Mouse (Mus musculus) neural tube, embryonic 13.5 days (tissue): ENCODE data around the gene Zfp872. TPM values are rescaled to one million over a fixed set of nuclear protein-coding genes. Genes with fewer than 3 reads are reported as not detected.

Experiments used
- ATAC-seq: fragments of 200-750 bp; cut with Nextera tagmentation; 2 replicates; pipeline ENCODE4 v1.8.0; 2017; ENCODE audit warnings: low read depth, mild to moderate bottlenecking, moderate TSS enrichment, moderate library complexity
- H3K27ac ChIP-seq: fragments of 300-500 bp; sonication (generic); replicated peaks from 2 replicates; pipeline ENCODE4 v1.5.1; 2015; ENCODE audit warnings: moderate library complexity, mild to moderate bottlenecking, inconsistent platforms
- H3K27me3 ChIP-seq: fragments of 300-500 bp; sonication (generic); 2 replicates; pipeline ENCODE4 v1.6.1; 2015; ENCODE audit warnings: mild to moderate bottlenecking, inconsistent platforms
- H3K36me3 ChIP-seq: fragments of 300-500 bp; sonication (generic); 2 replicates; pipeline ENCODE4 v1.6.1; 2015; ENCODE audit warnings: mild to moderate bottlenecking, inconsistent platforms
- H3K4me1 ChIP-seq: fragments of 300-500 bp; sonication (generic); replicated peaks from 2 replicates; pipeline ENCODE4 v1.6.1; 2015; ENCODE audit warnings: inconsistent platforms
- H3K4me2 ChIP-seq: fragments of 300-500 bp; sonication (generic); 2 replicates; pipeline ENCODE4 v1.6.1; 2015; ENCODE audit warnings: inconsistent platforms, mild to moderate bottlenecking, moderate library complexity
- H3K4me3 ChIP-seq: fragments of 300-500 bp; sonication (generic); 2 replicates; pipeline ENCODE4 v1.5.1; 2015; ENCODE audit warnings: mild to moderate bottlenecking, inconsistent platforms
- H3K9ac ChIP-seq: fragments of 300-500 bp; sonication (generic); 2 replicates; pipeline ENCODE4 v1.6.1; 2015; ENCODE audit warnings: moderate library complexity, mild to moderate bottlenecking, inconsistent platforms
- H3K9me3 ChIP-seq: fragments of 300-500 bp; sonication (generic); 2 replicates; pipeline ENCODE4 v1.6.1; 2016; ENCODE audit warnings: inconsistent platforms
- WGBS: fragments of 180-500 bp; shearing (Covaris S2); methylation state at CpG from one replicate; pipeline ENCODE4 v1.1.7; 2015; 5-methylcytosine and 5-hydroxymethylcytosine counted together
- polyA plus RNA-seq: library from polyadenylated mRNA; unstranded; fragments of >200 nt; fragmentation: Nextera tagmentation; extraction: Ambion mirVana; gene quantifications from 2 replicates; pipeline ENCODE4 v1.2.1, GENCODE M21; 2015

Zfp872 gene
- polyA plus RNA-seq, 1 experiment from 2014 or later, result 0.31 TPM

- Histone ChIP-seq H3K27me3 (no peaks in the 10 kb centered on the region), H3K9me3 (peaks cover 13% of the 10 kb centered on the region), H3K9ac (no peak overlapping the region), H3K4me3 (no peak overlapping the region), H3K4me1 (no peaks in the 10 kb centered on the region), H3K4me2 (no peak overlapping the region), H3K27ac (no peak overlapping the region), H3K36me3 (peaks cover 84% of the 10 kb centered on the region)
- WGBS, result 97% methylated on average over 4 of the region's 4 CpGs
- ATAC-seq, result no peak
Measured at GRCm38 (mm10) chr9:22240001-22240400, 52.1 kb downstream of the Zfp872 start.

- peaks cover 92% of the 10 kb centered on the region for H3K36me3 ChIP-seq
Measured at GRCm38 (mm10) chr9:22244242-22244641, 56.4 kb downstream of the Zfp872 start.

More at GRCm38 (mm10) chr9:22244242-22244641, 56.4 kb downstream of the Zfp872 start:
- Histone ChIP-seq H3K4me3 (no peak overlapping the region), H3K9me3 (peaks cover 32% of the 10 kb centered on the region), H3K4me1 (no peaks in the 10 kb centered on the region), H3K9ac (no peak overlapping the region), H3K4me2 (no peak overlapping the region), H3K27me3 (no peaks in the 10 kb centered on the region), H3K27ac (no peak overlapping the region)
- no peak for ATAC-seq
- 91% methylated on average over 2 of the region's 2 CpGs for WGBS

Other genes starting within 250 kb of the Zfp872 start
- 8.8 and 10.7 TPM in 2 replicates for gene Swsap1, start 232.3 kb upstream of the Zfp872 start, polyA plus RNA-seq
- 2.1 and 2.8 TPM in 2 replicates for gene Epor, start 224.6 kb upstream of the Zfp872 start, polyA plus RNA-seq
- gene Rgl3, start 198.6 kb upstream of the Zfp872 start, polyA plus RNA-seq, result 1.7 and 1.9 TPM in 2 replicates
- gene Ccdc151, start 185.5 kb upstream of the Zfp872 start, polyA plus RNA-seq, result 3.2 and 3.8 TPM in 2 replicates
- gene Prkcsh, start 185.3 kb upstream of the Zfp872 start, polyA plus RNA-seq, result 101 and 108 TPM in 2 replicates
- gene Elavl3, start 136.1 kb upstream of the Zfp872 start, polyA plus RNA-seq, result 82.7 and 86.9 TPM in 2 replicates
- gene Gm49318, start 116.8 kb upstream of the Zfp872 start, polyA plus RNA-seq, result not detected in 2 replicates
- 16.5 and 16.6 TPM in 2 replicates for gene Zfp653, start 116.7 kb upstream of the Zfp872 start, polyA plus RNA-seq
- 47.9 and 57.8 TPM in 2 replicates for gene Ecsit, start 102.7 kb upstream of the Zfp872 start, polyA plus RNA-seq
- 2.6 and 2.9 TPM in 2 replicates for gene Cnn1, start 88.9 kb upstream of the Zfp872 start, polyA plus RNA-seq
- 170 and 172 TPM in 2 replicates for gene Elof1, start 70.9 kb upstream of the Zfp872 start, polyA plus RNA-seq
- gene Acp5, start 52.4 kb upstream of the Zfp872 start, polyA plus RNA-seq, result 1.4 and 1.6 TPM in 2 replicates
- 83.8 and 86.9 TPM in 2 replicates for gene Pigyl, start 31.2 kb upstream of the Zfp872 start, polyA plus RNA-seq
- gene Zfp809, start 37.6 kb downstream of the Zfp872 start, polyA plus RNA-seq, result 9.0 and 10.3 TPM in 2 replicates
- 5.2 and 5.8 TPM in 2 replicates for gene Zfp599, start 71.8 kb downstream of the Zfp872 start, polyA plus RNA-seq
- gene Zfp810, start 119.6 kb downstream of the Zfp872 start, polyA plus RNA-seq, result 34.1 and 37.9 TPM in 2 replicates
- gene Anln, start 201.1 kb downstream of the Zfp872 start, polyA plus RNA-seq, result 8.1 and 9.8 TPM in 2 replicates
- 5.4 and 8.9 TPM in 2 replicates for gene 9530077C05Rik, start 223.4 kb downstream of the Zfp872 start, polyA plus RNA-seq